ENCODE assay signal across 22 mouse cellular contexts in the genomic region with DNA sequence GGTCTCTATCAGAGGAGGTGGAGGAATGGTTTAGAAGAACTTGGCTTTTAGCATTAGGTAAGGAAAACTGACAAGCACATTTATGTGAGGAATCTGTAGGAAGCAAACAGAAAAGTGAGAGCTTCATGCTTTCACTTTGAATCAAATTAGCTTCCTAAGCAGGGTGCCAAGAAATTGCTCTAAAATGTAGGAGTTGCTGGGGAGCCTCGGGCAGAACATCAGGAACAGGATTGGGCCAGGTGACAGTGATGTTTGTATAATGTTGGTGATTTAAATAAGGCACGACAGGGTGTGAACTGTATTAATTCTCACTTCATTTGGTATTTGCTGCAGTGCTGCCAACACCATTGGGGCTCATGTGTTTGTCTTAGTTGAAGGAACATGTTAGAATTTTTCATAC. TPM values are rescaled to one million over a fixed set of nuclear protein-coding genes. Genes with fewer than 3 reads are reported as not detected.
DNase-seq lines count a peak whose midpoint lies in the region; ATAC-seq and TF ChIP-seq lines count a peak whose summit lies in the region.
"Had no signal": no experiment of that assay in that cellular context is flagged by ENCODE, and none has a peak within 500 bp of the region (broad histone marks: within the 10 kb centered on the region; RNA-seq: fewer than 3 reads in every experiment).

No protein-coding gene starts in this region.

- no peak overlapping the region for H3K4me3 ChIP-seq in forebrain, embryonic 14.5 days (ENCODE audit: low read depth, low read length)
- no peak overlapping the region for H3K4me3 ChIP-seq in forebrain, postnatal 0 days (ENCODE audit: low read depth, low read length)
- H3K4me3 ChIP-seq in kidney, adult 2 months (ENCODE audit: insufficient read depth, low read depth, low read length), result no peak overlapping the region
- H3K4me3 ChIP-seq: embryonic facial prominence, embryonic 10.5 days; heart, embryonic 10.5 days; hindbrain, embryonic 12.5 days had no signal

- 59% methylated on average over 2 of the region's 2 CpGs for WGBS in forebrain, embryonic 14.5 days
- 41% methylated on average over 2 of the region's 2 CpGs for WGBS in forebrain, postnatal 0 days
- WGBS in kidney, adult 2 months, result 34% methylated on average over 2 of the region's 2 CpGs

- DNase-seq in forebrain, embryonic 14.5 days (ENCODE audit: low spot score), result peak; percentile 58
- DNase-seq in forebrain, postnatal 0 days, result no peak
- DNase-seq in kidney, adult 2 months, result peak; percentile 27
- no peak for DNase-seq in kidney, postnatal 10 days
- peak; percentile 77 for DNase-seq in brain, adult 2 months (ENCODE audit: low read depth, low spot score)
- peak; percentile 67 for DNase-seq in telencephalon, adult 2 months (ENCODE audit: low read depth, low spot score)
- no peak for DNase-seq in neural tube, embryonic 10.5 days (ENCODE audit: extremely low spot score, low spot score)
- DNase-seq: adrenal gland, postnatal 14 days; cerebellum, adult 2 months; cerebellum, postnatal 10 days; gastrocnemius, postnatal 10 days; heart, adult 18-20 months; heart, postnatal 10 days; heart, postnatal 4 days had no signal

- H3K9me3 ChIP-seq in forebrain, embryonic 14.5 days (replicated peaks; ENCODE audit: control insufficient read depth, low read length), result no peaks in the 10 kb centered on the region
- H3K9me3 ChIP-seq in forebrain, postnatal 0 days (ENCODE audit: low read length), result no peaks in the 10 kb centered on the region
- H3K9me3 ChIP-seq: embryonic facial prominence, embryonic 10.5 days; heart, embryonic 10.5 days; hindbrain, embryonic 12.5 days had no signal

- H3K4me2 ChIP-seq in forebrain, embryonic 14.5 days (ENCODE audit: low read length), result no peak overlapping the region
- no peak overlapping the region for H3K4me2 ChIP-seq in forebrain, postnatal 0 days (ENCODE audit: low read depth)
- H3K4me2 ChIP-seq: hindbrain, embryonic 12.5 days had no signal

- TF ChIP-seq POLR2A in kidney, adult 2 months (IDR thresholded peaks at IDR 0.05; ENCODE audit: low read depth, low read length), result no peak

- no peak overlapping the region; the same call in 1 of the 2 replicates for H3K27ac ChIP-seq in forebrain, embryonic 14.5 days (ENCODE audit: low read depth, low read length)
- H3K27ac ChIP-seq in forebrain, postnatal 0 days (ENCODE audit: low read depth, low read length), result no peak overlapping the region
- H3K27ac ChIP-seq in kidney, adult 2 months (ENCODE audit: insufficient read depth, low read depth, low read length), result peak overlapping the region; percentile 34
- H3K27ac ChIP-seq: embryonic facial prominence, embryonic 10.5 days; heart, embryonic 10.5 days; hindbrain, embryonic 12.5 days had no signal

- no peak for ATAC-seq in forebrain, embryonic 14.5 days
- no peak for ATAC-seq in forebrain, postnatal 0 days
- ATAC-seq: activated CD4-positive, CD25-positive, alpha-beta regulatory T cell, adult 4 months; hindbrain, embryonic 16.5 days; inflammation-experienced regulatory T-cells, adult 6 months; Patski had no signal

- TF ChIP-seq CTCF in forebrain, postnatal 0 days (IDR thresholded peaks at IDR 0.05; ENCODE audit: low read depth), result no peak
- TF ChIP-seq CTCF in kidney, adult 2 months (conservative IDR thresholded peaks at IDR 0.05; ENCODE audit: insufficient read depth, insufficient read length, low read depth, low read length), result no peak

- H3K9ac ChIP-seq in forebrain, embryonic 14.5 days (ENCODE audit: low read length), result no peak overlapping the region
- no peak overlapping the region for H3K9ac ChIP-seq in forebrain, postnatal 0 days
- H3K9ac ChIP-seq: hindbrain, embryonic 12.5 days had no signal

- H3K27me3 ChIP-seq in forebrain, embryonic 14.5 days (replicated peaks; ENCODE audit: control insufficient read depth, insufficient read depth, low read length), result no peaks in the 10 kb centered on the region
- no peaks in the 10 kb centered on the region for H3K27me3 ChIP-seq in forebrain, postnatal 0 days (ENCODE audit: insufficient read depth, low read length)
- no peaks in the 10 kb centered on the region for H3K27me3 ChIP-seq in kidney, adult 2 months (replicated peaks; ENCODE audit: control insufficient read depth, insufficient read depth, low read length)
- H3K27me3 ChIP-seq: CH12.LX; hindbrain, embryonic 12.5 days; Patski had no signal

- H3K4me1 ChIP-seq in forebrain, embryonic 14.5 days (ENCODE audit: control insufficient read depth, insufficient read depth, low read length), result no peaks in the 10 kb centered on the region
- H3K4me1 ChIP-seq in forebrain, postnatal 0 days (ENCODE audit: insufficient read depth), result no peaks in the 10 kb centered on the region
- peaks cover 17% of the 10 kb centered on the region; the same call in 1 of the 2 replicates for H3K4me1 ChIP-seq in kidney, adult 2 months (ENCODE audit: control insufficient read depth, insufficient read depth, low read length)
- H3K4me1 ChIP-seq: embryonic facial prominence, embryonic 10.5 days; heart, embryonic 10.5 days; hindbrain, embryonic 12.5 days had no signal

- peaks cover 64% of the 10 kb centered on the region for H3K36me3 ChIP-seq in forebrain, embryonic 14.5 days (ENCODE audit: control insufficient read depth, insufficient read depth, low read length)
- peaks cover 49% of the 10 kb centered on the region for H3K36me3 ChIP-seq in forebrain, postnatal 0 days (ENCODE audit: insufficient read depth)
- H3K36me3 ChIP-seq in kidney, adult 2 months (ENCODE audit: control insufficient read depth, insufficient read depth, low read length), result peaks cover 2% of the 10 kb centered on the region; the same call in 1 of the 2 replicates

RNA-seq across cellular contexts. Expression of gene Socs7, which starts 21.4 kb away (rescaled TPM):
- polyA plus RNA-seq in forebrain, embryonic 14.5 days (2014; fragmentation: Nextera tagmentation; extraction: Ambion mirVana), result 5.7 and 5.9 TPM in 2 replicates
- 54.9 and 64.3 TPM in 2 replicates for total RNA-seq in forebrain, postnatal 0 days (2014; rRNA removed)
- polyA plus RNA-seq in forebrain, postnatal 0 days (2015; fragmentation: Nextera tagmentation; extraction: Ambion mirVana), result 5.3 and 6.4 TPM in 2 replicates
- polyA plus RNA-seq in kidney, adult 2 months (2012; rRNA removed), result 12.9 and 13.5 TPM in 2 replicates

RNA-seq across cellular contexts. Expression of gene Arhgap23, which starts 31.6 kb away (rescaled TPM):
- polyA plus RNA-seq in forebrain, embryonic 14.5 days (2014; fragmentation: Nextera tagmentation; extraction: Ambion mirVana), result 5.4 and 6.3 TPM in 2 replicates
- total RNA-seq in forebrain, postnatal 0 days (2014; rRNA removed), result 52.7 and 52.9 TPM in 2 replicates
- polyA plus RNA-seq in forebrain, postnatal 0 days (2015; fragmentation: Nextera tagmentation; extraction: Ambion mirVana), result 7.0 and 10.2 TPM in 2 replicates
- 14.9 and 17.1 TPM in 2 replicates for polyA plus RNA-seq in kidney, adult 2 months (2012; rRNA removed)
- polyA plus RNA-seq: activated CD4-positive, CD25-positive, alpha-beta regulatory T cell, adult 4 months; inflammation-experienced regulatory T-cells, adult 6 months had no signal

RNA-seq across cellular contexts. Expression of gene Gpr179, which starts 31.9 kb away (rescaled TPM):
- 0.20 and 0.34 TPM in 2 replicates for polyA plus RNA-seq in forebrain, embryonic 14.5 days (2014; fragmentation: Nextera tagmentation; extraction: Ambion mirVana)
- total RNA-seq in forebrain, postnatal 0 days (2014; rRNA removed), result 0.46 and 0.62 TPM in 2 replicates
- polyA plus RNA-seq in forebrain, postnatal 0 days (2015; fragmentation: Nextera tagmentation; extraction: Ambion mirVana), result 0.21 and 0.45 TPM in 2 replicates
- 0.08 TPM in 2 replicates for polyA plus RNA-seq in kidney, adult 2 months (2012; rRNA removed)
- total RNA-seq: heart, adult 18-20 months had no signal

Comparison
In these comparisons a context has a peak if more than half of its experiments do, and no peak if none do; other contexts are left out.
1. DNase-seq: peak in forebrain, embryonic 14.5 days (single experiment), kidney, adult 2 months (single experiment), brain, adult 2 months (single experiment) and telencephalon, adult 2 months (single experiment); none in forebrain, postnatal 0 days (single experiment), kidney, postnatal 10 days (single experiment) and neural tube, embryonic 10.5 days (single experiment).